Mouse (Mus musculus): ENCODE results near the gene Ear6. TPM values are rescaled to one million over a fixed set of nuclear protein-coding genes. Genes with fewer than 3 reads are reported as not detected.

Gene Ear6
- not detected in 2 replicates for polyA plus RNA-seq (2012; ENCODE audit: low replicate concordance)

GRCm38 (mm10) chr14:51853399-51853798 lies at the start of gene Ear6:
Gene Ear6 (plus strand): TSS chr14:51853699.

GRCm38 (mm10) chr14:51884598-51885331 lies 31.3 kb downstream of the Ear6 start, which contains the start of gene Mettl17:
Gene Mettl17 (plus strand): TSS chr14:51884842.

GRCm38 (mm10) chr14:51892191-51892939 lies 38.9 kb downstream of the Ear6 start, which contains the start of gene Slc39a2:
Gene Slc39a2 (plus strand): TSS chr14:51892889.

Other genes starting within 250 kb of the Ear6 start
- gene Gm17078, start 242.4 kb upstream of the Ear6 start, polyA plus RNA-seq (2012; ENCODE audit: low replicate concordance), result not detected in 2 replicates
- gene Gm4181, start 218.0 kb upstream of the Ear6 start, polyA plus RNA-seq (2012; ENCODE audit: low replicate concordance), result not detected in 2 replicates
- gene Gm17079, start 158.2 kb upstream of the Ear6 start, polyA plus RNA-seq (2012; ENCODE audit: low replicate concordance), result not detected in 2 replicates
- gene Gm5800, start 136.5 kb upstream of the Ear6 start, polyA plus RNA-seq (2012; ENCODE audit: low replicate concordance), result not detected in 2 replicates
- gene Ang4, start 80.1 kb upstream of the Ear6 start, polyA plus RNA-seq (2012; ENCODE audit: low replicate concordance), result not detected in 2 replicates
- gene AY358078, start 53.7 kb upstream of the Ear6 start, polyA plus RNA-seq (2012; ENCODE audit: low replicate concordance), result not detected in 2 replicates
- gene Mettl17, start 31.1 kb downstream of the Ear6 start, polyA plus RNA-seq (2012; ENCODE audit: low replicate concordance), result 3.5 and 39.0 TPM in 2 replicates
- 0.09 TPM in 1 of 2 replicates, not detected in the other for gene Slc39a2, start 39.2 kb downstream of the Ear6 start, polyA plus RNA-seq (2012; ENCODE audit: low replicate concordance)
- gene Ndrg2, start 60.5 kb downstream of the Ear6 start, polyA plus RNA-seq (2012; ENCODE audit: low replicate concordance), result 3.1 and 7.2 TPM in 2 replicates
- gene Tppp2, start 64.7 kb downstream of the Ear6 start, polyA plus RNA-seq (2012; ENCODE audit: low replicate concordance), result not detected in 2 replicates
- gene Rnase13, start 69.1 kb downstream of the Ear6 start, polyA plus RNA-seq (2012; ENCODE audit: low replicate concordance), result not detected in 2 replicates
- 15.3 and 30.0 TPM in 2 replicates for gene Arhgef40, start 131.0 kb downstream of the Ear6 start, polyA plus RNA-seq (2012; ENCODE audit: low replicate concordance)
- not detected in 2 replicates for gene Tmem253, start 162.0 kb downstream of the Ear6 start, polyA plus RNA-seq (2012; ENCODE audit: low replicate concordance)
- 35.0 and 79.9 TPM in 2 replicates for gene Zfp219, start 167.0 kb downstream of the Ear6 start, polyA plus RNA-seq (2012; ENCODE audit: low replicate concordance)
- not detected in 2 replicates for gene Olfr221, start 188.8 kb downstream of the Ear6 start, polyA plus RNA-seq (2012; ENCODE audit: low replicate concordance)

Measured in hematopoietic multipotent progenitor cell, adult 10-12 weeks (in vitro differentiated cells).